Mouse (Mus musculus): ENCODE data around the gene Obscn. TPM values are rescaled to one million over a fixed set of nuclear protein-coding genes. Genes with fewer than 3 reads are reported as not detected.

Obscn gene
- polyA plus RNA-seq, 1 experiment from 2014 or later = not detected

- H3K27ac ChIP-seq = 0 out of 2 replicates have a peak overlapping the region, but pooled peaks have one; percentile 24
- no peak for DNase-seq (ENCODE audit: low spot score)
- H3K27me3 ChIP-seq (ENCODE audit: insufficient read depth, poor library complexity, severe bottlenecking) = peaks cover 14% of the 10 kb centered on the region
- no peaks in the 10 kb centered on the region for H3K36me3 ChIP-seq
- WGBS = 83% methylated on average over 3 of the region's 3 CpGs
- H3K4me1 ChIP-seq (replicated peaks) = peaks cover 17% of the 10 kb centered on the region
- H3K4me3 ChIP-seq = no peak overlapping the region; the same call in 1 of the 2 replicates
- H3K9me3 ChIP-seq = no peaks in the 10 kb centered on the region
Measured at GRCm38 (mm10) chr11:58947306-58947705, 188.9 kb downstream of the Obscn start.

Other genes with a start within 250 kb of the Obscn start
- 4.3 and 4.7 TPM in 2 replicates for gene Zfp39, start 232.2 kb downstream of the Obscn start, polyA plus RNA-seq (2016; fragmentation: Nextera tagmentation; extraction: Ambion mirVana)
- 0.05 TPM in 1 of 2 replicates, not detected in the other for gene Btnl10, start 218.5 kb downstream of the Obscn start, polyA plus RNA-seq (2016; fragmentation: Nextera tagmentation; extraction: Ambion mirVana)
- gene Rnf187, start 197.5 kb downstream of the Obscn start, polyA plus RNA-seq (2016; fragmentation: Nextera tagmentation; extraction: Ambion mirVana) = 297 and 381 TPM in 2 replicates
- gene Hist3h2ba, start 187.5 kb downstream of the Obscn start, polyA plus RNA-seq (2016; fragmentation: Nextera tagmentation; extraction: Ambion mirVana) = 39.0 and 115 TPM in 2 replicates
- gene Hist3h2a, start 181.7 kb downstream of the Obscn start, polyA plus RNA-seq (2016; fragmentation: Nextera tagmentation; extraction: Ambion mirVana) = 25.4 and 49.0 TPM in 2 replicates
- gene Trim17, start 181.7 kb downstream of the Obscn start, polyA plus RNA-seq (2016; fragmentation: Nextera tagmentation; extraction: Ambion mirVana) = 0.41 and 0.85 TPM in 2 replicates
- gene Trim11, start 158.3 kb downstream of the Obscn start, polyA plus RNA-seq (2016; fragmentation: Nextera tagmentation; extraction: Ambion mirVana) = 18.8 and 20.2 TPM in 2 replicates
- 4.8 and 7.1 TPM in 2 replicates for gene Iba57, start 27.3 kb upstream of the Obscn start, polyA plus RNA-seq (2016; fragmentation: Nextera tagmentation; extraction: Ambion mirVana)
- 0.14 and 0.20 TPM in 2 replicates for gene Gjc2, start 46.8 kb upstream of the Obscn start, polyA plus RNA-seq (2016; fragmentation: Nextera tagmentation; extraction: Ambion mirVana)
- gene Guk1, start 55.8 kb upstream of the Obscn start, polyA plus RNA-seq (2016; fragmentation: Nextera tagmentation; extraction: Ambion mirVana) = 113 and 119 TPM in 2 replicates
- 123 and 129 TPM in 2 replicates for gene Mrpl55, start 66.1 kb upstream of the Obscn start, polyA plus RNA-seq (2016; fragmentation: Nextera tagmentation; extraction: Ambion mirVana)
- 42.2 and 43.1 TPM in 2 replicates for gene 2310033P09Rik, start 71.9 kb upstream of the Obscn start, polyA plus RNA-seq (2016; fragmentation: Nextera tagmentation; extraction: Ambion mirVana)
- gene Arf1, start 91.9 kb upstream of the Obscn start, polyA plus RNA-seq (2016; fragmentation: Nextera tagmentation; extraction: Ambion mirVana) = 669 and 687 TPM in 2 replicates
- 14.2 and 18.2 TPM in 2 replicates for gene Wnt3a, start 154.3 kb upstream of the Obscn start, polyA plus RNA-seq (2016; fragmentation: Nextera tagmentation; extraction: Ambion mirVana)
- 9.8 and 10.7 TPM in 2 replicates for gene Wnt9a, start 170.5 kb upstream of the Obscn start, polyA plus RNA-seq (2016; fragmentation: Nextera tagmentation; extraction: Ambion mirVana)
- not detected in 2 replicates for gene Prss38, start 239.3 kb upstream of the Obscn start, polyA plus RNA-seq (2016; fragmentation: Nextera tagmentation; extraction: Ambion mirVana)